22 mouse cellular contexts compared by ENCODE assay signal in genomic region chr2:156229171-156229570, GRCm38 (mm10). TPM values are rescaled to one million over a fixed set of nuclear protein-coding genes. Genes with fewer than 3 reads are reported as not detected.
DNase-seq lines count a peak whose midpoint lies in the region; TF ChIP-seq lines count a peak whose summit lies in the region.
"Had no signal": no experiment of that assay in that cellular context is flagged by ENCODE, and none has a peak within 500 bp of the region (broad histone marks: within the 10 kb centered on the region; RNA-seq: fewer than 3 reads in every experiment).

No protein-coding gene starts in this region.

- H3K79me2 ChIP-seq in myocyte (ENCODE audit: control insufficient read depth, insufficient read depth), result peaks cover 72% of the 10 kb centered on the region

- peak; percentile 52 for DNase-seq in 3134 (ENCODE audit: extremely low read depth, insufficient read length, low spot score)
- DNase-seq in 416B (ENCODE audit: low read depth), result peak; percentile 70
- DNase-seq in heart, adult 11 months, result no peak
- no peak for DNase-seq in heart, adult 8-10 months (ENCODE audit: low spot score)
- DNase-seq: adrenal gland, adult 8-10 months; adrenal gland, postnatal 14 days; adrenal gland, postnatal 36 days; cerebellum, adult 11 months; cerebellum, adult 18-20 months; cerebellum, adult 8-10 months; cerebellum, adult 9-11 months; cerebellum, postnatal 14 days; cerebellum, postnatal 36 days; embryo, embryonic 11 days had no signal

- H3ac ChIP-seq in myocyte (ENCODE audit: control insufficient read depth, insufficient read length), result no peak overlapping the region

- TF ChIP-seq POLR2A in myocyte (IDR thresholded peaks at IDR 0.05; ENCODE audit: insufficient read length, low read depth), result no peak

- peaks cover 16% of the 10 kb centered on the region for H3K36me3 ChIP-seq in myocyte (ENCODE audit: control insufficient read depth, insufficient read depth)

- no peak overlapping the region for H3K4me2 ChIP-seq in myocyte (ENCODE audit: low read depth)
- H3K4me2 ChIP-seq: embryonic facial prominence, embryonic 13.5 days; embryonic facial prominence, embryonic 15.5 days; forebrain, embryonic 12.5 days had no signal

- no peaks in the 10 kb centered on the region for H3K27me3 ChIP-seq in myocyte (ENCODE audit: control insufficient read depth, insufficient read depth, insufficient read length)
- H3K27me3 ChIP-seq: CH12.LX; embryonic facial prominence, embryonic 13.5 days; embryonic facial prominence, embryonic 15.5 days; forebrain, embryonic 12.5 days; Patski had no signal

- H3K4me3 ChIP-seq in myocyte, result no peak overlapping the region
- H3K4me3 ChIP-seq: embryonic facial prominence, embryonic 13.5 days; embryonic facial prominence, embryonic 15.5 days; erythroblast, embryonic 14.5 days; forebrain, embryonic 10.5 days; forebrain, embryonic 12.5 days had no signal

TF ChIP-seq in myocyte, 11 proteins besides CTCF, POLR2A, EP300 and RAD21:
- no peak for TF ChIP-seq CEBPB (IDR thresholded peaks at IDR 0.05; ENCODE audit: insufficient read depth, poor library complexity, severe bottlenecking)
- peak; percentile 25 for TF ChIP-seq USF1 (IDR thresholded peaks at IDR 0.05; ENCODE audit: low read depth)
- no peak for TF ChIP-seq POLR2AphosphoS2 (IDR thresholded peaks at IDR 0.05; ENCODE audit: insufficient read length, low read depth)
- TF ChIP-seq SRF (IDR thresholded peaks at IDR 0.05; ENCODE audit: control insufficient read depth, insufficient read length, low read depth), result no peak

RNA-seq across cellular contexts. Expression of gene Phf20, which starts 32.9 kb away (rescaled TPM):
- polyA plus RNA-seq in myocyte (2012; fragmentation: generic; extraction: Trizol), result 13.4 TPM
- 10 to 100 TPM; 13.5 to 25.1 (median 19.2) TPM for total RNA-seq in heart, adult 8-10 months (2022)

RNA-seq across cellular contexts. Expression of gene Rbm39, which starts 49.1 kb away (rescaled TPM):
- polyA plus RNA-seq in myocyte (2012; fragmentation: generic; extraction: Trizol), result 53.7 TPM
- 100 to 1,000 TPM; 107 to 140 (median 123) TPM for total RNA-seq in heart, adult 8-10 months (2022)

Comparison
In these comparisons a context has a peak if more than half of its experiments do, and no peak if none do; other contexts are left out.
1. DNase-seq: peak in 3134 (single experiment) and 416B (single experiment); none in heart, adult 11 months (single experiment) and heart, adult 8-10 months (single experiment).